Mouse (Mus musculus): ENCODE measurements around the gene Zfp46. TPM values are rescaled to one million over a fixed set of nuclear protein-coding genes. Genes with fewer than 3 reads are reported as not detected.

The Zfp46 gene
- polyA plus RNA-seq, 1 experiment: 1.9 TPM

- peaks cover 35% of the 10 kb centered on the region for H3K4me1 ChIP-seq
- TF ChIP-seq GATA1 (IDR thresholded peaks at IDR 0.05; ENCODE audit: borderline replicate concordance, low read length): no peak
- H3K9me3 ChIP-seq: no peaks in the 10 kb centered on the region
- no peak overlapping the region for H3K4me3 ChIP-seq (replicated peaks)
- H3K27me3 ChIP-seq (replicated peaks): peaks cover 95% of the 10 kb centered on the region
- no peaks in the 10 kb centered on the region for H3K36me3 ChIP-seq (replicated peaks; ENCODE audit: low read length)
These were observed 37.9 kb upstream of the Zfp46 start for GRCm38 (mm10) chr4:136246568-136246969.

DNA sequence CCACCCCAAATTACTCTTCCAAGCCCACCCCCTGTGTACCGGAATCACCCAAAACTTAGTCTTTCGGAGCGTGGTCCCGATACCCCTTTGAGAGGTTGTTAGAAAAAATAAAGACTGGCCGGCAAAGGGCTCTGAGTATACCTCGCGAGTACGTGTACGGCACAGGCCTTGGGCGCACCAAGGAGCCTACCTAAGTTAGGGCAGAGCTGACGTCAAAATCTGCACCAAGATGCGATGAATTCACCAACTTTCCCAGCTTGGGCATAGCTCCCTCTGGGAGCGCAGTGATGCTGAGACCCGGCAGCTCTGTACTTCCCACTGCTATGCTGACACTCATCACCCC lies 37.1 kb upstream of the Zfp46 start:
- Histone ChIP-seq H3K9me3 (no peaks in the 10 kb centered on the region), H3K4me1 (peaks cover 35% of the 10 kb centered on the region), H3K27me3 (replicated peaks) (peaks cover 95% of the 10 kb centered on the region), H3K36me3 (replicated peaks; ENCODE audit: low read length) (no peaks in the 10 kb centered on the region), H3K4me3 (replicated peaks) (peak overlapping the region; percentile 81)
- TF ChIP-seq GATA1 (IDR thresholded peaks at IDR 0.05; ENCODE audit: borderline replicate concordance, low read length): no peak
- no peak for TF ChIP-seq FLI1 (IDR thresholded peaks at IDR 0.05; ENCODE audit: low read length)

DNA sequence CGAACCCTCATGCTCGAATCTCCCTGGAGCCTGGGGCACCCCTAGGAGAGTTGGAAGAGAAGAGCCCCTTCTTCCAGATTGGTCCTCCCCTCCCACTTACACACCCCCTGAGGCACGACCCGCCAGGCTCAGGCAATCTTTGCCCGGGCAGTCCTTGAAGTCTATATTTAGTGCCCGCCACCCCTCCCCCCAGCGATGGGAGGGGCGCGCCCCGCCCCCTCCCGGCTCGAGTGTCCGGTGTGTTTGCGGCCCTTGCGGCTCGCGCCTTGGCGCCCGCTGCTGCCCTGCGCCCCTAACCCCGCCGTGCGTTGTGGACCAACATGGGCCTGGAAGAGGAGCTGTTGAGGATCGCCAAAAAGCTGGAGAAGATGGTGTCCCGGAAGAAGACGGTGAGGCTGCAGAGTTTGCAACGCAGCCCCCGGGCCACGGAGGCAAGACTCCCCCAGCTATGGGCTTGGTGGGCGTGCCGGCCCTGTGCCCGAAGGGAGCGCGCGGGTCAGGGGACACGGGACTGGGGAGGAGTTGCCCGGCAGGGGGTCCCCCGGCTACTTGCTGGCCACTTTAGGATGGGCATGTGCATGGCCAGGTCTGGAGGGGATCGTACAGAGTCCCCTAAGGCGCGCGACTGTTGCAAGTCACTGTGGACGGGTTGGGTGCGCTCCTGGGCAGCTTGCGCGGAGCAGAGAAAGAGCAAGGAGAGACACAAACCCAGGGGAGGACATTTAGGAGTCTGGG lies 36.6 kb upstream of the Zfp46 start, which contains the start of gene Tcea3:
Gene Tcea3, plus strand, starts transcription at position 1 of the 735 bp plus-strand sequence.
- Histone ChIP-seq H3K9me3 (no peaks in the 10 kb centered on the region), H3K4me3 (replicated peaks) (peak within 1 kb of the TSS; percentile 81), H3K36me3 (replicated peaks; ENCODE audit: low read length) (no peaks in the 10 kb centered on the region), H3K4me1 (peaks cover 35% of the 10 kb centered on the region), H3K27me3 (replicated peaks) (peaks cover 93% of the 10 kb centered on the region)
- TF ChIP-seq FLI1 (IDR thresholded peaks at IDR 0.05; ENCODE audit: low read length): no peak

DNA sequence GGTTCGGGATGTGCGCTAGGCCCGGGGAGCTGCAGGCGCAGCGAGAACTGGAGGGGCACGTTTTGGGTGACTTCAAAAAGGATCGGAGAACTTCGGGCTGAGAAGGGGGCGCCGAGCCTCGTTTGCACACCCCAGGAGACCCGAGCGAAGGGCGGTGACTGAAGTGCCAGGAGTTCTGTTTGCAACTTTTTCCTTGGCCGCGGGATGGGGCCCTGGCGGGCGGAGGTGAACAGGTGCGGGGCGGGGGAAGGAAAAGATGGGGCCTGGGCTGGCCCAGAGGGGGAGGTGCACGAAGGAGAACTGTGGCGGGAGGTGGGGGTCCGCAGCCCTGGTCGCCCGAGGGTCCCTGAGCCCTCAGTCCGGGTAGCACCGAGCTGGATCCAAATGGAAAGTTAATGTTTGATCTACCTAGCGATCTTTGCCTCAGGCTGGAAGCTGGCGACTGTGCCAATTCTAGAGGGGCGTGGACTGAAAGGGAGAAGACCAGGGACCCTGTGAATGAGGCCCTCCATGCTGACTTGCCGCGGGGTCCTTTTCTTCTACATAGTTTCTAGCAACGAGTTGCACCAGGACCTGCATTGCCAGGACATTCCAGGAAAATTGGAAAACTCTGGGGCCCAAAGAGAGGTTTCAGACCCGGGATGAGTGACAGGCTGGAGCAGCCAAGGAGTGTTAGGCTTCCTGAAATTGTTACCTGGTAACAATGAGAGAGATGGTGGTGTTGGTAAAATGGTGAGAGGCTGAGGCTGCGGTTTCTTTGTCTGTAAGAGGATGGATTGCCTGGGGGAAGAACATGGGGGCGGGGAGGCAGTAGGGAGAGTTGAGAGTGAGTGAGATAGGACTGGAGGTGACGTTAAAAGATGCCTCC lies 35.8 kb upstream of the Zfp46 start:
- Histone ChIP-seq H3K27me3 (replicated peaks) (peaks cover 92% of the 10 kb centered on the region), H3K36me3 (replicated peaks; ENCODE audit: low read length) (no peaks in the 10 kb centered on the region), H3K4me3 (replicated peaks) (no peak overlapping the region), H3K9me3 (no peaks in the 10 kb centered on the region), H3K4me1 (peaks cover 35% of the 10 kb centered on the region)
- TF ChIP-seq GATA1 (IDR thresholded peaks at IDR 0.05; ENCODE audit: borderline replicate concordance, low read length): no peak
- TF ChIP-seq FLI1 (IDR thresholded peaks at IDR 0.05; ENCODE audit: low read length): no peak

DNA sequence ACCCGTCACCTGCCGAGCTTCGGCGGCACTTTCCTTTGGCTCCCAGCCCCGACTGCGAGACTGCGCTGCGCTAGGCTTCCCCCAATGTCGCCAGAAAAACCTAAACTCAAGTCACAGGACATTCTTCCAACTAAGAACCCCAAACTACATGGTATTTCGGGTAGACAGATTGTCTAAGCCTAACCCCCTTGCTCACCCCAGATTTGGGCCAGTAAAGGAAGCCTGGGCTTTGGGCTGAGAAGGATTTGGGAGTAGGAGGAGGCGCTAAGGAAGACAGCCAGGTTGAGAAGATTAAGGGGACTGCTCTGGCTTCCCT lies 35.2 kb upstream of the Zfp46 start:
- no peak overlapping the region for H3K4me3 ChIP-seq (replicated peaks)
- no peaks in the 10 kb centered on the region for H3K9me3 ChIP-seq
- peaks cover 35% of the 10 kb centered on the region for H3K4me1 ChIP-seq
- peaks cover 92% of the 10 kb centered on the region for H3K27me3 ChIP-seq (replicated peaks)
- TF ChIP-seq GATA1 (IDR thresholded peaks at IDR 0.05; ENCODE audit: borderline replicate concordance, low read length) (no peak), FLI1 (IDR thresholded peaks at IDR 0.05; ENCODE audit: low read length) (no peak)
- H3K36me3 ChIP-seq (replicated peaks; ENCODE audit: low read length): no peaks in the 10 kb centered on the region

DNA sequence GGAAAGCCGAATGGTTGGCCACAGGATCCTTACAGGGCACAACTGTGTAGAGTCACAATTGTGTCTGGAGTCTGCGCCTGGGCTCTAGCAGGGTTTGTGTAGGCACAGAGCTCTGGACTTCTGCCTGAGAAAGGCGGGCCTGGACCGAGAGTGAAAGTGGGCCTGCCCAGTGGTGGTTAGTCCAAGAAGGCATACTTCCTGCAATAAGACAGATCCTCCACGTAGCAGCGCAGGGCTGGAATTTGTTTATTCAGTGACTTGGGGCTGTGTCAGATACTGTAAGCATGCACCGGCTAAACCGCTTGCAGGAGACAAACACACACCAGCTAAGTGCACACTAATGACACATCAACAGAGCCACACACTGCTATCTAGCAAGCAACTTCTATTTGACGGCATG lies 34.7 kb upstream of the Zfp46 start:
- TF ChIP-seq GATA1 (IDR thresholded peaks at IDR 0.05; ENCODE audit: borderline replicate concordance, low read length) (no peak), FLI1 (IDR thresholded peaks at IDR 0.05; ENCODE audit: low read length) (no peak)
- peaks cover 92% of the 10 kb centered on the region for H3K27me3 ChIP-seq (replicated peaks)
- H3K4me3 ChIP-seq (replicated peaks): peak overlapping the region; percentile 48
- no peaks in the 10 kb centered on the region for H3K36me3 ChIP-seq (replicated peaks; ENCODE audit: low read length)
- peaks cover 35% of the 10 kb centered on the region for H3K4me1 ChIP-seq
- no peaks in the 10 kb centered on the region for H3K9me3 ChIP-seq

- Histone ChIP-seq H3K4me3 (replicated peaks) (no peak overlapping the region), H3K4me1 (0 out of 2 replicates have a peak, but pooled peaks cover 4% of the 10 kb centered on the region), H3K36me3 (replicated peaks; ENCODE audit: low read length) (no peaks in the 10 kb centered on the region), H3K27me3 (replicated peaks) (peaks cover 82% of the 10 kb centered on the region), H3K9me3 (peaks cover 5% of the 10 kb centered on the region)
- TF ChIP-seq GATA1 (IDR thresholded peaks at IDR 0.05; ENCODE audit: borderline replicate concordance, low read length) (no peak), FLI1 (IDR thresholded peaks at IDR 0.05; ENCODE audit: low read length) (no peak)
These were observed 28.6 kb upstream of the Zfp46 start for GRCm38 (mm10) chr4:136255919-136256318.

GRCm38 (mm10) chr4:136256696-136257095 lies 27.8 kb upstream of the Zfp46 start:
- Histone ChIP-seq H3K4me3 (replicated peaks) (no peak overlapping the region), H3K9me3 (peaks cover 11% of the 10 kb centered on the region), H3K27me3 (replicated peaks) (peaks cover 82% of the 10 kb centered on the region), H3K4me1 (0 out of 2 replicates have a peak, but pooled peaks cover 4% of the 10 kb centered on the region), H3K36me3 (replicated peaks; ENCODE audit: low read length) (no peaks in the 10 kb centered on the region)
- TF ChIP-seq GATA1 (IDR thresholded peaks at IDR 0.05; ENCODE audit: borderline replicate concordance, low read length): no peak
- no peak for TF ChIP-seq FLI1 (IDR thresholded peaks at IDR 0.05; ENCODE audit: low read length)

DNA sequence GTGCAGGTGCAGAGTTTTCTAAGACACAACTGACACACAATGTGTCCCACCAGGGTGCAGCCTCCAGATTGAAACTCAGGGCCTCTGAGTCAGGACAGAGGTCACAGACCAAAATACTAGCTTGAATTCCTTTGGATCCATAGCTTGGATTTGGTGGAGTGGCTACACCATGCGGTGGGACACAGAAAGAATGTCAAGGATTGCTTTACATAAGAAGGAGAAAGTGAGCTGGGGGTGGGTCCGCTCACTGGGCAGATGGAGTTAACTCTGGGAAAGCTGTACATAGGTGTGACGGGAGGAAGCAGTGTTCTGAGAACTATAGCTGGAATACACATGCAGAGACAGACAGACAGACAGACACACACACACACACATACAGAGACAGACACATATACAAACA lies 24.6 kb upstream of the Zfp46 start:
- no peak overlapping the region for H3K4me3 ChIP-seq (replicated peaks)
- peaks cover 80% of the 10 kb centered on the region for H3K27me3 ChIP-seq (replicated peaks)
- H3K4me1 ChIP-seq: peaks cover 4% of the 10 kb centered on the region; the same call in 1 of the 2 replicates
- TF ChIP-seq FLI1 (IDR thresholded peaks at IDR 0.05; ENCODE audit: low read length) (no peak), GATA1 (IDR thresholded peaks at IDR 0.05; ENCODE audit: borderline replicate concordance, low read length) (no peak)
- H3K9me3 ChIP-seq: peaks cover 13% of the 10 kb centered on the region
- H3K36me3 ChIP-seq (replicated peaks; ENCODE audit: low read length): no peaks in the 10 kb centered on the region
